Mouse (Mus musculus) liver, embryonic 13.5 days (tissue): ENCODE data around the gene Msh5. TPM values are rescaled to one million over a fixed set of nuclear protein-coding genes. Genes with fewer than 3 reads are reported as not detected.

Experiments
- ATAC-seq: fragments of 200-750 bp; cut with Nextera tagmentation; 2 replicates; pipeline ENCODE4 v1.8.0; 2017; ENCODE audit warnings: low read depth, mild to moderate bottlenecking, moderate number of reproducible peaks, moderate library complexity
- DNase-seq: peaks from one replicate; pipeline ENCODE4 v3.0.0; 2022
- H3K27ac ChIP-seq: fragments of 300-500 bp; sonication (generic); 2 replicates; pipeline ENCODE4 v1.5.1; 2015; ENCODE audit warnings: moderate library complexity, mild to moderate bottlenecking, inconsistent platforms
- H3K27me3 ChIP-seq: fragments of 300-500 bp; sonication (generic); 2 replicates; pipeline ENCODE4 v1.6.1; 2015; ENCODE audit warnings: mild to moderate bottlenecking, inconsistent platforms
- H3K36me3 ChIP-seq: fragments of 300-500 bp; sonication (generic); 2 replicates; pipeline ENCODE4 v1.6.1; 2015; ENCODE audit warnings: mild to moderate bottlenecking, inconsistent platforms
- H3K4me1 ChIP-seq: fragments of 300-500 bp; sonication (generic); replicated peaks from 2 replicates; pipeline ENCODE4 v1.6.1; 2015; ENCODE audit warnings: inconsistent platforms
- H3K4me2 ChIP-seq: fragments of 300-500 bp; sonication (generic); 2 replicates; pipeline ENCODE4 v1.6.1; 2015; ENCODE audit warnings: inconsistent platforms, mild to moderate bottlenecking, moderate library complexity
- H3K4me3 ChIP-seq: fragments of 300-500 bp; sonication (generic); replicated peaks from 2 replicates; pipeline ENCODE4 v1.5.1; 2015; ENCODE audit warnings: mild to moderate bottlenecking, inconsistent platforms
- H3K9ac ChIP-seq: fragments of 300-500 bp; sonication (generic); 2 replicates; pipeline ENCODE4 v1.6.1; 2015; ENCODE audit warnings: mild to moderate bottlenecking, inconsistent platforms
- H3K9me3 ChIP-seq: fragments of 300-500 bp; sonication (generic); replicated peaks from 2 replicates; pipeline ENCODE4 v1.6.1; 2016; ENCODE audit warnings: inconsistent platforms
- WGBS: fragments of 180-500 bp; shearing (Covaris S2); methylation state at CpG from one replicate; pipeline ENCODE4 v1.1.7; 2015; ENCODE audit not compliant: insufficient replicate concordance; 5-methylcytosine and 5-hydroxymethylcytosine counted together
- polyA plus RNA-seq: library from polyadenylated mRNA; unstranded; fragments of >200 nt; fragmentation: Nextera tagmentation; extraction: Ambion mirVana; gene quantifications from 2 replicates; pipeline ENCODE4 v1.2.1, GENCODE M21; 2015

Gene Msh5
- 3.2 and 3.4 TPM in 2 replicates for polyA plus RNA-seq

- Histone ChIP-seq H3K27ac (peak within 1 kb of the TSS; percentile 97), H3K36me3 (no peaks in the 10 kb centered on the region), H3K9ac (peak within 1 kb of the TSS; percentile 95), H3K4me3 (peak within 1 kb of the TSS; percentile 75), H3K4me2 (peak within 1 kb of the TSS; percentile 100), H3K9me3 (no peaks in the 10 kb centered on the region), H3K4me1 (peaks cover 82% of the 10 kb centered on the region), H3K27me3 (no peaks in the 10 kb centered on the region)
- ATAC-seq, result peak; percentile 85
- 1% methylated on average over 33 of the region's 33 CpGs for WGBS
- DNase-seq, result peak; percentile 97
Observed at GRCm38 (mm10) chr17:35046681-35047455, at the start of gene Msh5. TSS of gene Msh5 (minus strand) at chr17:35046745.

- Histone ChIP-seq H3K36me3 (peaks cover 89% of the 10 kb centered on the region), H3K9me3 (no peaks in the 10 kb centered on the region), H3K4me1 (peaks cover 31% of the 10 kb centered on the region), H3K27ac (no peak overlapping the region), H3K4me3 (no peak overlapping the region), H3K9ac (no peak overlapping the region), H3K27me3 (no peaks in the 10 kb centered on the region), H3K4me2 (no peak overlapping the region)
- no peak for DNase-seq
- WGBS, result 78% methylated on average over 15 of the region's 15 CpGs
- no peak for ATAC-seq
Observed at GRCm38 (mm10) chr17:35094475-35095365, 48.2 kb upstream of the Msh5 start.

- H3K9me3 ChIP-seq, result no peaks in the 10 kb centered on the region
- peaks cover 70% of the 10 kb centered on the region for H3K36me3 ChIP-seq
- WGBS, result 86% methylated on average over 14 of the region's 14 CpGs
- H3K4me2 ChIP-seq, result no peak overlapping the region
- H3K9ac ChIP-seq, result no peak overlapping the region
- H3K4me3 ChIP-seq, result no peak overlapping the region
- H3K4me1 ChIP-seq, result peaks cover 38% of the 10 kb centered on the region
- H3K27me3 ChIP-seq, result no peaks in the 10 kb centered on the region
- no peak for ATAC-seq
- no peak for DNase-seq
- H3K27ac ChIP-seq, result no peak overlapping the region
Observed at GRCm38 (mm10) chr17:35092403-35093198, 46.1 kb upstream of the Msh5 start.

GRCm38 (mm10) chr17:35090166-35090932 is 43.8 kb upstream of the Msh5 start:
- ATAC-seq, result peak; percentile 59
- WGBS, result 57% methylated on average over 8 of the region's 8 CpGs
- DNase-seq, result peak; percentile 67

GRCm38 (mm10) chr17:35088825-35089644 is 42.5 kb upstream of the Msh5 start, which contains the start of gene Abhd16a:
TSS of gene Abhd16a (plus strand) at chr17:35089263.
- 2% methylated on average over 66 of the region's 67 CpGs for WGBS
- Histone ChIP-seq H3K9ac (peak within 1 kb of the TSS; percentile 87), H3K4me2 (peak within 1 kb of the TSS; percentile 79), H3K36me3 (peaks cover 34% of the 10 kb centered on the region), H3K4me1 (peaks cover 49% of the 10 kb centered on the region), H3K27me3 (0 out of 2 replicates have a peak, but pooled peaks cover 4% of the 10 kb centered on the region), H3K4me3 (peak within 1 kb of the TSS; percentile 74), H3K9me3 (no peaks in the 10 kb centered on the region), H3K27ac (peak within 1 kb of the TSS; percentile 91)
- ATAC-seq (peak; percentile 96), DNase-seq (peak; percentile 92)

More at GRCm38 (mm10) chr17:35090166-35090932, 43.8 kb upstream of the Msh5 start:
- peak overlapping the region; percentile 87 for H3K9ac ChIP-seq
- peak overlapping the region; percentile 74 for H3K4me3 ChIP-seq
- H3K27me3 ChIP-seq, result 0 out of 2 replicates have a peak, but pooled peaks cover 4% of the 10 kb centered on the region
- H3K27ac ChIP-seq, result peak overlapping the region; percentile 91
- peaks cover 47% of the 10 kb centered on the region for H3K36me3 ChIP-seq
- peak overlapping the region; percentile 79 for H3K4me2 ChIP-seq
- no peaks in the 10 kb centered on the region for H3K9me3 ChIP-seq
- peaks cover 43% of the 10 kb centered on the region for H3K4me1 ChIP-seq

GRCm38 (mm10) chr17:35088151-35088550 is 41.6 kb upstream of the Msh5 start:
- peaks cover 53% of the 10 kb centered on the region for H3K4me1 ChIP-seq
- peaks cover 25% of the 10 kb centered on the region for H3K36me3 ChIP-seq
- no peak for ATAC-seq
- 34% methylated on average over 2 of the region's 2 CpGs for WGBS
- H3K27ac ChIP-seq, result no peak overlapping the region
- no peak overlapping the region for H3K4me2 ChIP-seq
- DNase-seq, result no peak
- no peaks in the 10 kb centered on the region for H3K9me3 ChIP-seq
- 0 out of 2 replicates have a peak, but pooled peaks cover 4% of the 10 kb centered on the region for H3K27me3 ChIP-seq
- H3K4me3 ChIP-seq, result no peak overlapping the region
- H3K9ac ChIP-seq, result no peak overlapping the region

- H3K27me3 ChIP-seq, result 0 out of 2 replicates have a peak, but pooled peaks cover 4% of the 10 kb centered on the region
- ATAC-seq (no peak), DNase-seq (no peak)
- no peak within 1 kb of the TSS for H3K4me2 ChIP-seq
- H3K4me3 ChIP-seq, result no peak within 1 kb of the TSS
- no peaks in the 10 kb centered on the region; the same call in 1 of the 2 replicates for H3K36me3 ChIP-seq
- 40% methylated on average over 7 of the region's 7 CpGs for WGBS
- H3K9ac ChIP-seq, result no peak within 1 kb of the TSS; the same call in 1 of the 2 replicates
- H3K27ac ChIP-seq, result peak within 1 kb of the TSS; percentile 43
- no peaks in the 10 kb centered on the region for H3K9me3 ChIP-seq
- H3K4me1 ChIP-seq, result peaks cover 37% of the 10 kb centered on the region
Observed at GRCm38 (mm10) chr17:35085208-35085865, 38.8 kb upstream of the Msh5 start, which contains the start of gene Ly6g6f. TSS of gene Ly6g6f (minus strand) at chr17:35085610.

GRCm38 (mm10) chr17:35083929-35084497 is 37.5 kb upstream of the Msh5 start:
- Histone ChIP-seq H3K9me3 (no peaks in the 10 kb centered on the region), H3K27ac (peak overlapping the region; percentile 7; the same call in 1 of the 2 replicates), H3K27me3 (0 out of 2 replicates have a peak, but pooled peaks cover 4% of the 10 kb centered on the region), H3K9ac (no peak overlapping the region), H3K4me1 (peaks cover 44% of the 10 kb centered on the region), H3K36me3 (no peaks in the 10 kb centered on the region), H3K4me2 (no peak overlapping the region), H3K4me3 (no peak overlapping the region)
- 47% methylated on average over 3 of the region's 3 CpGs for WGBS
- no peak for ATAC-seq
- no peak for DNase-seq
